Mouse (Mus musculus): ENCODE data around the gene Fbxl5. TPM values are rescaled to one million over a fixed set of nuclear protein-coding genes. Genes with fewer than 3 reads are reported as not detected.

The Fbxl5 gene
- total and polyA plus RNA-seq, 3 experiments = 20.9 to 45.3 (median 28.1) TPM

DNA sequence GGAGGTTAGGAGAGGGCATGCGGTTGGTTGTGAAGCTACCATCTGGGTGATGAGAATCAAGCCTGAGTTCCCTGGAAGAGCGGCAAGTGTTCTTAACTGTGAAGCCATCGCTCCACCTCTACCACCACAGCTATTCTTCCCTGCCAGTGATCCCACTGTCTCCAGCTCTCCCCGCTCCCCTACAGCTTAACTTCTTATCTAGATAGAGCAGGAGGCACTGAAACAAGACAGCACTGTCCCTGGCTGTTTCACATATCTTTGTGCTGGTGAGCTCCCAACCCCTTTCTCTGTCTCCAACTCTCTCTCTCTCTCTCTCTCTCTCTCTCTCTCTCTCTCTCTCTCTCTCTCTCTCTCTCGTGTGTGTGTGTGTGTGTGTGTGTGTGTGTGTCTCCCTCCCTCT is 29.1 kb downstream of the Fbxl5 start:
- dilution Hi-C loops (cut with MboI; ENCODE audit: extremely low pct_ligation_motif_present, extremely low pct_unique_long_range_greater_than_20kb, low sequenced_read_pairs) (no loop called here), in situ Hi-C loops (cut with MboI; ENCODE audit: low pct_ligation_motif_present, low pct_unique_long_range_greater_than_20kb, low sequenced_read_pairs) (no loop called here)
- Histone ChIP-seq H3K9me3 (replicated peaks; ENCODE audit: low read length) (no peaks in the 10 kb centered on the region), H3K4me2 (ENCODE audit: insufficient read depth, low read depth, poor library complexity, severe bottlenecking) (no peak overlapping the region), H3K4me1 (ENCODE audit: control insufficient read depth in 1 of 2, insufficient read depth in 2 of 2) (peaks cover 0 to 9% of the 10 kb centered on the region in 2 experiments; a peak in 2 of 4 replicates), H3K9ac (ENCODE audit: insufficient read depth, low read depth) (no peak overlapping the region), H3K4me3 (replicated peaks in 1 of 3; ENCODE audit: low read depth in 2 of 3, low read length in 2 of 3, poor library complexity in 1 of 3) (no peak overlapping the region), H3K27me3 (replicated peaks) (no peaks in the 10 kb centered on the region), H3K27ac (ENCODE audit: insufficient read depth, low read depth) (no peak overlapping the region), H3K79me2 (replicated peaks; ENCODE audit: control insufficient read depth, extremely low read depth, insufficient read depth, poor library complexity, severe bottlenecking) (no peaks in the 10 kb centered on the region), H3K36me3 (replicated peaks in 1 of 2; ENCODE audit: control insufficient read depth in 1 of 2, insufficient read depth in 1 of 2, low read length in 1 of 2) (no peaks in the 10 kb centered on the region)
- TF ChIP-seq KAT2A (IDR thresholded peaks at IDR 0.05; ENCODE audit: insufficient replicate concordance, low read length) (no peak), UBTF (IDR thresholded peaks at IDR 0.05; ENCODE audit: low read depth, low read length) (no peak), TCF12 (IDR thresholded peaks at IDR 0.05; ENCODE audit: low read depth, low read length) (no peak), MXI1 (IDR thresholded peaks at IDR 0.05; ENCODE audit: low read depth, low read length) (no peak), CHD2 (IDR thresholded peaks at IDR 0.05; ENCODE audit: low read length) (no peak), E2F4 (IDR thresholded peaks at IDR 0.05; ENCODE audit: insufficient replicate concordance, low read depth, low read length) (no peak), USF2 (conservative IDR thresholded peaks at IDR 0.05; ENCODE audit: low read depth, low read length) (no peak)
- DNase-seq (ENCODE audit: extremely low read depth) = no peak

DNA sequence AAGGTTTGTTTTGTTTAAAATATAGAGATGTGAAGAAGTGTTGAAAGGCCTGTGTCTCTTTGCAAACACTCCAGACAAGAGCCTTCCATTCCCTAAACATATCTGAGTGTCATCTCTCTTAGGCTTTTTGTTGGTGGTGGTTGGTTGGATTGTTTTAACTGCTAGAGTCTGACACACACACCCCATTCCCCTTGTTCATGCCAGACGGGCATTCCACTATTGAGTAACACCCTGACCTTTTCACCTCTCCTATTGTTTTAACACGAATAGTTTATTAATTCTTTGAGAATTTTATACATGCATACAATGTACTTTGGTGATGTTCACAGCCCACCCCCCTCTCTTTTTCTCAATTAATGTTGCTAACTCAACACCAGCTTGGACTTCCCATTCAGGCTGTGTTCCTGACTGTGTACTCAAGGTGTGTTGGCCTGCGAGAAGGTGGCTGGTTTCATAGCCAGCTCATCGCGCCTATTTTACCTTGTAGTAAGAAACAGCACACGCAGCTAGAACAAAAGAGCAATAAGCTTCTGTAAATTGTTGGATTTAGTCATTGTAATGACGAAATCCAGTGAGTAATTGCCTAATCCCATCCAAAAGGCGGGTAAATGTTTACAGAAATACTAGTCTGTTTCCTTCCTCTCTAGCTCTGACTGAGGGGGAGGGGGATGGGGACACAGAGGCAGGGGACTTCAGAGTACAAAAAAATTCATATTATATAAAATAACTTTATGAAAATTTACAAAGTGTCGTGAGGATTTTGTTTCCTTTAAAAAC is 33.3 kb downstream of the Fbxl5 start:
- no peak for DNase-seq (ENCODE audit: extremely low read depth)
- no peaks in the 10 kb centered on the region for H3K79me2 ChIP-seq (replicated peaks; ENCODE audit: control insufficient read depth, extremely low read depth, insufficient read depth, poor library complexity, severe bottlenecking)
- no peaks in the 10 kb centered on the region for H3K36me3 ChIP-seq (replicated peaks in 1 of 2; ENCODE audit: control insufficient read depth in 1 of 2, insufficient read depth in 1 of 2, low read length in 1 of 2)
- H3K27ac ChIP-seq (ENCODE audit: insufficient read depth, low read depth) = no peak overlapping the region
- H3K9ac ChIP-seq (ENCODE audit: insufficient read depth, low read depth) = no peak overlapping the region
- H3K27me3 ChIP-seq (replicated peaks) = no peaks in the 10 kb centered on the region
- H3K4me3 ChIP-seq (replicated peaks in 1 of 3; ENCODE audit: low read depth in 2 of 3, low read length in 2 of 3, poor library complexity in 1 of 3) = no peak overlapping the region
- peaks cover 0 to 3% of the 10 kb centered on the region in 2 experiments; a peak in 1 of 4 replicates for H3K4me1 ChIP-seq (ENCODE audit: control insufficient read depth in 1 of 2, insufficient read depth in 2 of 2)
- TF ChIP-seq RCOR1 (conservative IDR thresholded peaks at IDR 0.05; ENCODE audit: low read depth, low read length) (no peak), UBTF (IDR thresholded peaks at IDR 0.05; ENCODE audit: low read depth, low read length) (no peak), ZC3H11A (IDR thresholded peaks at IDR 0.05; ENCODE audit: low read depth, low read length) (no peak), ELF1 (IDR thresholded peaks at IDR 0.05; ENCODE audit: low read depth, low read length) (no peak), SIN3A (IDR thresholded peaks at IDR 0.05; ENCODE audit: low read length) (no peak)
- no peak overlapping the region for H3K4me2 ChIP-seq (ENCODE audit: insufficient read depth, low read depth, poor library complexity, severe bottlenecking)
- H3K9me3 ChIP-seq (replicated peaks; ENCODE audit: low read length) = no peaks in the 10 kb centered on the region
- dilution Hi-C loops (cut with MboI; ENCODE audit: extremely low pct_ligation_motif_present, extremely low pct_unique_long_range_greater_than_20kb, low sequenced_read_pairs) = no loop called here
- in situ Hi-C loops (cut with MboI; ENCODE audit: low pct_ligation_motif_present, low pct_unique_long_range_greater_than_20kb, low sequenced_read_pairs) = no loop called here

DNA sequence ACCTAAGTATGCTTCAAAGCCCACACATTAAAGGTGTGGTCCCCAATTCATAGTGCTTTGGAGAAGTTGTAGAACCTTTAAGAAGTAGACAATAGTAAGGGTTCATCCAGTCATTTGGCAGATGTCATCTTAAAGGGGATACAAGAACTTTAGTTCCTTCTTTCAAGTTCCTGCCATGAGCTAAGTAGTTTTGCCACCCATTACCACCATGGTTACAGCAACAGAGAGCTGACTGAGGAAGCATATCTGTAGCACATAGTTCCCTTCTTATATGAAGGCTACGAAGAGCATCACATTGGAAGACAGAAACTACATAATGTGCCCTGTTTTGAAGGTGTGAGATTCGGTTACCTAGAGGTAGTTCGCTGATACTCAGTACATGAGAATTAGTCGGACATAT is 34.8 kb downstream of the Fbxl5 start:
- Histone ChIP-seq H3K79me2 (replicated peaks; ENCODE audit: control insufficient read depth, extremely low read depth, insufficient read depth, poor library complexity, severe bottlenecking) (0 out of 2 replicates have a peak, but pooled peaks cover under 1% of the 10 kb centered on the region), H3K36me3 (replicated peaks in 1 of 2; ENCODE audit: control insufficient read depth in 1 of 2, insufficient read depth in 1 of 2, low read length in 1 of 2) (no peaks in the 10 kb centered on the region), H3K4me1 (ENCODE audit: control insufficient read depth in 1 of 2, insufficient read depth in 2 of 2) (peaks cover 0 to 8% of the 10 kb centered on the region in 2 experiments; a peak in 2 of 4 replicates), H3K9me3 (replicated peaks; ENCODE audit: low read length) (no peaks in the 10 kb centered on the region), H3K4me2 (ENCODE audit: insufficient read depth, low read depth, poor library complexity, severe bottlenecking) (no peak overlapping the region), H3K27ac (ENCODE audit: insufficient read depth, low read depth) (no peak overlapping the region), H3K9ac (ENCODE audit: insufficient read depth, low read depth) (no peak overlapping the region), H3K27me3 (replicated peaks) (no peaks in the 10 kb centered on the region), H3K4me3 (replicated peaks in 1 of 3; ENCODE audit: low read depth in 2 of 3, low read length in 2 of 3, poor library complexity in 1 of 3) (no peak overlapping the region)
- dilution Hi-C loops (cut with MboI; ENCODE audit: extremely low pct_ligation_motif_present, extremely low pct_unique_long_range_greater_than_20kb, low sequenced_read_pairs) (no loop called here), in situ Hi-C loops (cut with MboI; ENCODE audit: low pct_ligation_motif_present, low pct_unique_long_range_greater_than_20kb, low sequenced_read_pairs) (no loop called here)
- DNase-seq (ENCODE audit: extremely low read depth) = no peak
- TF ChIP-seq E2F4 (IDR thresholded peaks at IDR 0.05; ENCODE audit: insufficient replicate concordance, low read depth, low read length) = no peak
- no peak for TF ChIP-seq CHD1 (IDR thresholded peaks at IDR 0.05; ENCODE audit: low read depth, low read length)
- TF ChIP-seq MYC (IDR thresholded peaks at IDR 0.05; ENCODE audit: low read depth, low read length) = no peak
- no peak for TF ChIP-seq MAFK (IDR thresholded peaks at IDR 0.05; ENCODE audit: insufficient replicate concordance, low read length)
- no peak for TF ChIP-seq POLR2AphosphoS2 (IDR thresholded peaks at IDR 0.05; ENCODE audit: low read depth, low read length)
- TF ChIP-seq ZNF384 (IDR thresholded peaks at IDR 0.05; ENCODE audit: low read depth, low read length) = no peak
- no peak for TF ChIP-seq HCFC1 (IDR thresholded peaks at IDR 0.05; ENCODE audit: low read depth, low read length)
- no peak for TF ChIP-seq NELFE (IDR thresholded peaks at IDR 0.05; ENCODE audit: low read depth, low read length)
- TF ChIP-seq SIN3A (IDR thresholded peaks at IDR 0.05; ENCODE audit: low read length) = no peak
- no peak for TF ChIP-seq USF1 (IDR thresholded peaks at IDR 0.05; ENCODE audit: low read depth, low read length)
- TF ChIP-seq KAT2A (IDR thresholded peaks at IDR 0.05; ENCODE audit: insufficient replicate concordance, low read length) = no peak
- TF ChIP-seq IRF4 (IDR thresholded peaks at IDR 0.05; ENCODE audit: low read depth, low read length) = no peak
- TF ChIP-seq UBTF (IDR thresholded peaks at IDR 0.05; ENCODE audit: low read depth, low read length) = no peak
- TF ChIP-seq CTCF (conservative IDR thresholded peaks at IDR 0.05 in 1 of 2, IDR thresholded peaks at IDR 0.05 in 1 of 2; ENCODE audit: low read depth in 2 of 2, low read length in 2 of 2) = no peak
- no peak for TF ChIP-seq USF2 (conservative IDR thresholded peaks at IDR 0.05; ENCODE audit: low read depth, low read length)

Data from CH12.LX (cell line).